ENCODE assay signal across 22 mouse cellular contexts in genomic region chr4:58351165-58351564, GRCm38 (mm10).
A peak's percentile ranks its signal among the peaks of the same experiment; 100 is the strongest.
DNase-seq lines count a peak whose midpoint lies in the region; ATAC-seq and TF ChIP-seq lines count a peak whose summit lies in the region.
"Had no signal": no experiment of that assay in that cellular context is flagged by ENCODE, and none has a peak within 500 bp of the region (broad histone marks: within the 10 kb centered on the region; RNA-seq: fewer than 3 reads in every experiment).

No protein-coding gene starts in this region.

- no peaks in the 10 kb centered on the region for H3K36me3 ChIP-seq in heart, postnatal 0 days (replicated peaks; ENCODE audit: control insufficient read depth, insufficient read depth, low read length)
- no peaks in the 10 kb centered on the region for H3K36me3 ChIP-seq in kidney, embryonic 15.5 days
- H3K36me3 ChIP-seq in CH12.LX (replicated peaks in 1 of 2; ENCODE audit: control insufficient read depth in 1 of 2, insufficient read depth in 1 of 2, low read length in 1 of 2): no peaks in the 10 kb centered on the region
- H3K36me3 ChIP-seq: embryonic facial prominence, embryonic 13.5 days; forebrain, embryonic 12.5 days; heart, embryonic 12.5 days; hindbrain, embryonic 12.5 days had no signal

- DNase-seq in gastrocnemius, adult 18-20 months (ENCODE audit: low spot score): peak; percentile 68
- no peak for DNase-seq in gastrocnemius, postnatal 36 days
- DNase-seq in heart, postnatal 0 days (ENCODE audit: low spot score): no peak
- no peak for DNase-seq in heart, postnatal 36 days
- DNase-seq in kidney, adult 18-20 months: no peak
- no peak for DNase-seq in CH12.LX (ENCODE audit: extremely low read depth)
- DNase-seq in layer of hippocampus, adult 2 months (ENCODE audit: low spot score in 2 of 2): no peak
- DNase-seq: adrenal gland, adult 2 months; adrenal gland, postnatal 25 days; cerebellum, adult 18-20 months; cerebellum, adult 9-11 months; cerebellum, postnatal 36 days; heart, postnatal 10 days had no signal

- no peaks in the 10 kb centered on the region for H3K4me1 ChIP-seq in heart, postnatal 0 days (ENCODE audit: control insufficient read depth, insufficient read depth)
- 0 out of 2 replicates have a peak, but pooled peaks cover 6% of the 10 kb centered on the region for H3K4me1 ChIP-seq in kidney, embryonic 15.5 days
- no peaks in the 10 kb centered on the region; a peak in 1 of 4 replicates for H3K4me1 ChIP-seq in CH12.LX (ENCODE audit: control insufficient read depth in 1 of 2, insufficient read depth in 2 of 2)
- H3K4me1 ChIP-seq: embryonic facial prominence, embryonic 13.5 days; forebrain, embryonic 12.5 days; hindbrain, embryonic 12.5 days had no signal

- TF ChIP-seq RAD21 in CH12.LX (IDR thresholded peaks at IDR 0.05; ENCODE audit: low read depth, low read length): no peak

- no peaks in the 10 kb centered on the region for H3K79me2 ChIP-seq in CH12.LX (replicated peaks; ENCODE audit: control insufficient read depth, extremely low read depth, insufficient read depth, poor library complexity, severe bottlenecking)

- 0 out of 2 replicates have a peak, but pooled peaks have one; percentile 24 for ATAC-seq in heart, postnatal 0 days (ENCODE audit: insufficient read depth, low read depth)
- peak; percentile 75; the same call in 1 of the 2 replicates for ATAC-seq in kidney, embryonic 15.5 days (replicated peaks; ENCODE audit: low FRiP score)
- ATAC-seq: forebrain, embryonic 16.5 days; hindbrain, embryonic 16.5 days; inflammation-experienced regulatory T-cells, adult 6 months; intestine, postnatal 0 days had no signal

- in situ Hi-C loops in CH12.LX (cut with MboI; ENCODE audit: low pct_ligation_motif_present, low pct_unique_long_range_greater_than_20kb, low sequenced_read_pairs): no loop called here

- H3K4me2 ChIP-seq in heart, postnatal 0 days (ENCODE audit: low read depth, low read length): no peak overlapping the region
- H3K4me2 ChIP-seq in kidney, embryonic 15.5 days: no peak overlapping the region
- H3K4me2 ChIP-seq in CH12.LX (ENCODE audit: insufficient read depth, low read depth, poor library complexity, severe bottlenecking): peak overlapping the region; percentile 32
- H3K4me2 ChIP-seq: embryonic facial prominence, embryonic 13.5 days; forebrain, embryonic 12.5 days; heart, embryonic 12.5 days; hindbrain, embryonic 12.5 days had no signal

- H3K27me3 ChIP-seq in heart, postnatal 0 days (ENCODE audit: control insufficient read depth, insufficient read depth, low read length): no peaks in the 10 kb centered on the region
- no peaks in the 10 kb centered on the region for H3K27me3 ChIP-seq in kidney, embryonic 15.5 days
- no peaks in the 10 kb centered on the region for H3K27me3 ChIP-seq in CH12.LX (replicated peaks)
- H3K27me3 ChIP-seq: embryonic facial prominence, embryonic 13.5 days; forebrain, embryonic 12.5 days; heart, embryonic 12.5 days; hindbrain, embryonic 12.5 days had no signal

- no peak for TF ChIP-seq POLR2A in CH12.LX (IDR thresholded peaks at IDR 0.05; ENCODE audit: low read depth, low read length)

- H3K27ac ChIP-seq in heart, postnatal 0 days (ENCODE audit: low read depth): no peak overlapping the region
- no peak overlapping the region for H3K27ac ChIP-seq in kidney, embryonic 15.5 days
- no peak overlapping the region for H3K27ac ChIP-seq in CH12.LX (ENCODE audit: insufficient read depth, low read depth)
- H3K27ac ChIP-seq in layer of hippocampus, adult 2 months: no peak overlapping the region
- H3K27ac ChIP-seq: embryonic facial prominence, embryonic 13.5 days; forebrain, embryonic 12.5 days; hindbrain, embryonic 12.5 days had no signal

- dilution Hi-C loops in CH12.LX (cut with MboI; ENCODE audit: extremely low pct_ligation_motif_present, extremely low pct_unique_long_range_greater_than_20kb, low sequenced_read_pairs): no loop called here

- intact Hi-C loops in gastrocnemius, postnatal 36 days (cut with DNase I): no loop called here
- intact Hi-C loops in heart, postnatal 36 days (cut with DNase I): no loop called here

- H3K9me3 ChIP-seq in heart, postnatal 0 days (replicated peaks; ENCODE audit: control insufficient read depth, low read length): no peaks in the 10 kb centered on the region
- H3K9me3 ChIP-seq in kidney, embryonic 15.5 days (replicated peaks): no peaks in the 10 kb centered on the region
- no peaks in the 10 kb centered on the region for H3K9me3 ChIP-seq in CH12.LX (replicated peaks; ENCODE audit: low read length)
- H3K9me3 ChIP-seq: embryonic facial prominence, embryonic 13.5 days; forebrain, embryonic 12.5 days; heart, embryonic 12.5 days; hindbrain, embryonic 12.5 days had no signal

- no peak overlapping the region for H3K9ac ChIP-seq in heart, postnatal 0 days (replicated peaks; ENCODE audit: low read depth, low read length)
- no peak overlapping the region for H3K9ac ChIP-seq in kidney, embryonic 15.5 days
- H3K9ac ChIP-seq in CH12.LX (ENCODE audit: insufficient read depth, low read depth): no peak overlapping the region
- H3K9ac ChIP-seq: embryonic facial prominence, embryonic 13.5 days; forebrain, embryonic 12.5 days; heart, embryonic 12.5 days; hindbrain, embryonic 12.5 days had no signal

- TF ChIP-seq CTCF in heart, postnatal 0 days (IDR thresholded peaks at IDR 0.05; ENCODE audit: low read depth): no peak
- TF ChIP-seq CTCF in CH12.LX (conservative IDR thresholded peaks at IDR 0.05 in 1 of 2, IDR thresholded peaks at IDR 0.05 in 1 of 2; ENCODE audit: low read depth in 2 of 2, low read length in 2 of 2): no peak
- no peak for TF ChIP-seq CTCF in layer of hippocampus, adult 2 months (conservative IDR thresholded peaks at IDR 0.05)

- 35% methylated on average over 10 of the region's 10 CpGs for WGBS in heart, postnatal 0 days
- WGBS in kidney, embryonic 15.5 days: 32% methylated on average over 10 of the region's 10 CpGs

- no peak for TF ChIP-seq EP300 in heart, postnatal 0 days (IDR thresholded peaks at IDR 0.05; ENCODE audit: low read depth)
- TF ChIP-seq EP300 in CH12.LX (IDR thresholded peaks at IDR 0.05; ENCODE audit: low read length): no peak

- no peak overlapping the region for H3K4me3 ChIP-seq in heart, postnatal 0 days (ENCODE audit: low read depth, low read length)
- H3K4me3 ChIP-seq in kidney, embryonic 15.5 days (replicated peaks): no peak overlapping the region
- H3K4me3 ChIP-seq in CH12.LX (replicated peaks in 1 of 3; ENCODE audit: low read depth in 2 of 3, low read length in 2 of 3, poor library complexity in 1 of 3): no peak overlapping the region
- H3K4me3 ChIP-seq in layer of hippocampus, adult 2 months: no peak overlapping the region
- H3K4me3 ChIP-seq: embryonic facial prominence, embryonic 13.5 days; forebrain, embryonic 12.5 days; heart, embryonic 12.5 days; hindbrain, embryonic 12.5 days had no signal

TF ChIP-seq in CH12.LX, 34 proteins besides CTCF, POLR2A, EP300 and RAD21:
- TF ChIP-seq USF1 (IDR thresholded peaks at IDR 0.05; ENCODE audit: low read depth, low read length) (no peak), NELFE (IDR thresholded peaks at IDR 0.05; ENCODE audit: low read depth, low read length) (no peak), ZC3H11A (IDR thresholded peaks at IDR 0.05; ENCODE audit: low read depth, low read length) (no peak), PAX5 (IDR thresholded peaks at IDR 0.05; ENCODE audit: low read length) (no peak), MYC (IDR thresholded peaks at IDR 0.05; ENCODE audit: low read depth, low read length) (no peak), ZKSCAN1 (IDR thresholded peaks at IDR 0.05; ENCODE audit: borderline replicate concordance, low read depth, low read length) (no peak), NRF1 (IDR thresholded peaks at IDR 0.05; ENCODE audit: low read depth, low read length) (no peak), TCF12 (IDR thresholded peaks at IDR 0.05; ENCODE audit: low read depth, low read length) (no peak), RCOR1 (conservative IDR thresholded peaks at IDR 0.05; ENCODE audit: low read depth, low read length) (no peak), ZMIZ1 (IDR thresholded peaks at IDR 0.05; ENCODE audit: low read depth, low read length) (no peak), MEF2A (IDR thresholded peaks at IDR 0.05; ENCODE audit: borderline replicate concordance, low read depth, low read length) (no peak), E2F4 (IDR thresholded peaks at IDR 0.05; ENCODE audit: insufficient replicate concordance, low read depth, low read length) (no peak), CHD1 (IDR thresholded peaks at IDR 0.05; ENCODE audit: low read depth, low read length) (no peak), SMC3 (IDR thresholded peaks at IDR 0.05; ENCODE audit: low read depth, low read length) (no peak), ZNF384 (IDR thresholded peaks at IDR 0.05; ENCODE audit: low read depth, low read length) (no peak)
